Mouse (Mus musculus): ENCODE results near the gene Spsb4. TPM values are rescaled to one million over a fixed set of nuclear protein-coding genes. Genes with fewer than 3 reads are reported as not detected.

The Spsb4 gene
- 1 to 10 TPM; 5.1 to 6.1 TPM for total RNA-seq (2021)

DNA sequence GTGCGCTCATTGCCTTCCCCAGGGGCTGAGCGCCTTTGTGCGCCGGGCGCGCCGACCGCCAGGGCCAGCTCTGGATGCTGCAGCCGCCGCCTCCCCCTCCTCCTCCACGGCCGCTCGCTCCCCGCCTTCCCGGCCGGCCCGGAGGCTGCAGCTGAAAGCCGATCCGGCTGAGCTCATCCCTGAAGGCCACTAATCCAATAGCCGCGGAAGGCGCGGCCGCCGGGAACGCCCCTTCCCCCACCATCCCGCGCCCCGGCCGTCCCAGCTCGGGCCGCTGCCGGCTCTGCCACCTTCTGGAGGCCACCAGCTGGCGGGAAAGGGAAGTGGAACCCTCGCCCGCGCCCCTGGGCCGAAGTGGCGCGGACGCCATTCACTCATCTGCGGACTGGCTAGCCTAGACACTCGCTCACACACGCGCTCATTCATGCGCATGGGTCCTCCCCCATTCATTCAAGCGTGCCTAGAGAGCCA, at the start of gene Spsb4:
Gene Spsb4 (minus strand): TSS at position 167 of the 471 bp plus-strand sequence.
- peak; percentile 48 to 55 for DNase-seq (ENCODE audit: extremely low spot score in 1 of 2, low spot score in 1 of 2)

GRCm38 (mm10) chr9:97067761-97068160, 49.1 kb upstream of the Spsb4 start:
- DNase-seq (ENCODE audit: extremely low spot score in 1 of 2, low spot score in 1 of 2), result no peak

DNA sequence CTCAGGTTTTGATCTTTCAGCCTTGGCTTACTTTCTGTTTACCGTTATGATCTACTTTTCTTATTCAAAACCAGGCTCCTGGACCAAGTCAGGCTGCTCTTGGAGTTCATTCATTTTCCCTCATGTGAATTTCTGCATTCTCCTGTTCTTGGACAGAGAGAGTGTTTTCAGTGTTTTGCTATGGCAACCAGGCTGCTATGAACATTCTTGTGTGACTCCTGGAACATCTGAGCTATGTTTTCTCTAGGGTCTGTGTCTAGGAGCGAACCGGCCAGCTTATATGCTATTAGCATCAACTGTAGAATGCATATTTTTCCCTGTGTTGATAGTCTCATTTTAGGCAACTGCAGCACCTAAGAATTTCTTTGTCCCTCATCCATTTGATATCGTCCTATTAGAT, 47.2 kb upstream of the Spsb4 start:
- DNase-seq (ENCODE audit: extremely low spot score in 1 of 2, low spot score in 1 of 2), result no peak

DNA sequence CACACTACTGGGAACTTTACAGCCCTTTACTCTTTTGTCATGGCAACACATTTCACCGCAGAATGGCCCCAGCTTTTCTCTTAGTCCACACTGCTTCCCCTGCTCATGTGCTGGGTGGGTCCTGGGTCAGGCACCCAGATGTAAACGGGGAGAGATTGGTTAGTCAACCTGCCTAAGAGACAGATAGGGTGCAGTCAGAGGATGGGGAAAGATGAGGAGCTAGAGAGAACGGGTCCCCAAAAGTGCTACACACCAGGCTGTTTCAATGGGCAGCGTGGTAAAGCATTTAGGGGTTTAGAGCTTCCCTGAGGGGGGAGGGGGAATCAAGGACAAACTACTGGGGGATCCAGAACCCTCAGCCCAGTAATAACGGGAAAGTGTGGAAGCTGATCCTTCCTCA, 46.6 kb upstream of the Spsb4 start:
- DNase-seq (ENCODE audit: extremely low spot score in 1 of 2, low spot score in 1 of 2), result no peak

DNA sequence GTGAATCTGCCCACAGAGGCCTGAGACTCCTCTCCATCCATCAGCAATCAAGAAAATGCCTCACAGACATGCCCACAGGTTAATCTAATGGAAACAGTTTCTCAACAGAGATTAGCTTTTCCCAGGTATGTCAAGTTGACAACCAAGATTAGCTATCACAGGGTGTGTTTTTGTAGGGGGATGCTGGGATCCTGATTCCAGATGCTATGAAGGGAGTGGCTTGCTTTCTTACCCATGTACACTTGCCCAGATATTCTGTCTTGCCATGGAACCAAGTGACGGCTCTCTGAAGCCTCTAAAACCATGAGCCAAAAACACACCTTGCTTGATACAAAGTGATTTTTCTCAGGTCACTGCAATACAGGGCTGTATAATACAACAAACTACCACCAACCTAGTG, 45.5 kb upstream of the Spsb4 start:
- no peak for DNase-seq (ENCODE audit: extremely low spot score in 1 of 2, low spot score in 1 of 2)

- DNase-seq (ENCODE audit: extremely low spot score in 1 of 2, low spot score in 1 of 2), result no peak
These were observed 43.1 kb upstream of the Spsb4 start for GRCm38 (mm10) chr9:97061696-97062095.

- DNase-seq (ENCODE audit: extremely low spot score in 1 of 2, low spot score in 1 of 2), result no peak
These were observed 38.1 kb upstream of the Spsb4 start for GRCm38 (mm10) chr9:97056541-97057338.

DNA sequence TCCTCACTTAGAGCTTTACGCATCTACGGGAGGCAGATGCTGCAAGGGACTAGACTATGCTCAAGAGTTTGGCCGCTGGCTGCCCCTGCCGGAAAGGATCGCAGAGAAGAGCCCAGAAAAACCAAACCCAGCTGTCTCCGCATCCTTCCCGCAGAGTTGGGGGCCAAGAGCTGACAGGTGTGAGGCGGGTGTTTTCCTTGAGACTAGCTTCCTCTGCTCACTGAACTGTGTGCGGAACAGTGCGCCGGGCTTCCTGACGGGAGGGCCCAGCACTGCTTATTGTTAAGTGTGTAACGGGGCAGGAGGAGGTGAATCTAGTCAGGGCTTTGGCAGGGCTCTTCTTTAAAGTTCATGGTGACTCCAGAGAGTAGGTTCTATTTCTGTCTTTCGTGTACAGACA, 37.3 kb upstream of the Spsb4 start:
- no peak for DNase-seq (ENCODE audit: extremely low spot score in 1 of 2, low spot score in 1 of 2)

GRCm38 (mm10) chr9:97051176-97051575, 32.5 kb upstream of the Spsb4 start:
- no peak for DNase-seq (ENCODE audit: extremely low spot score in 1 of 2, low spot score in 1 of 2)

DNA sequence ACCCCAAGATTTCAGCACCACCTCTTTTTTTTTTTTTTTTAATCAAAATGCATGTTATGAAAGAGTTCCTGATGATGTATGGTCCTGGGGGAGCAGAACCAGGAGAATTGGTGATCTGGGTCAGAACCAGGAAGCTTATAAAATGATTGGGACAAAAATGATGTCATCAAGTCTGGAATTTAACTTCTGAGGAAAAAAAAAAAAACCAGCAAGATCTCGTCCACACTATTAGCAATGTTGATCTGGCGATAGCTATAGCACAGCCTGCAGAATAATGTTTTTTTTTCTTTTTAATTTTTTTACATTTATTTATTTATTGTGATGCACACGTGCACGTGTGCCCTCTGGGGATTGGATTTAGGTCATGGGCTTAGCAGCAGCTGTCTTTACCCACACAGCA, 27.6 kb upstream of the Spsb4 start:
- DNase-seq (ENCODE audit: extremely low spot score in 1 of 2, low spot score in 1 of 2), result no peak

DNA sequence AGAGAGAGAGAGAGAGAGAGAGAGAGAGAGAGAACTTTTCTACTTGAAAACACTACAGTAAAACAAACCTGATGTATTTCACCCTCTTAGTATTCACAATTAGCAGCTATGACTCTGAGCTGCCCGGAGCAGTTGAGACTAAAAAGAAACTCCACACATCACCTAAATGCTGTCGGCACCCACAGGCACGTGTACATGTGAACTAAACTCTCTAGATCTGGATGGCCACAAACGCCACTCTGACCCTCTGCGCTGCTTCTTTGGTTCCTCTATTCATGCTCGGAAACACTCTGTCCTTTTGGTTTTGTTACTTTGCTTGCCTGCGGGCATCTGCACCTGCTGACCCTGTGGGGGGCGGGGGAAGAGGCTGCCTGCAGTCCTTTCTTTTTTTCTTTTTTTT, 23.0 kb upstream of the Spsb4 start:
- DNase-seq (ENCODE audit: extremely low spot score in 1 of 2, low spot score in 1 of 2), result no peak

DNA sequence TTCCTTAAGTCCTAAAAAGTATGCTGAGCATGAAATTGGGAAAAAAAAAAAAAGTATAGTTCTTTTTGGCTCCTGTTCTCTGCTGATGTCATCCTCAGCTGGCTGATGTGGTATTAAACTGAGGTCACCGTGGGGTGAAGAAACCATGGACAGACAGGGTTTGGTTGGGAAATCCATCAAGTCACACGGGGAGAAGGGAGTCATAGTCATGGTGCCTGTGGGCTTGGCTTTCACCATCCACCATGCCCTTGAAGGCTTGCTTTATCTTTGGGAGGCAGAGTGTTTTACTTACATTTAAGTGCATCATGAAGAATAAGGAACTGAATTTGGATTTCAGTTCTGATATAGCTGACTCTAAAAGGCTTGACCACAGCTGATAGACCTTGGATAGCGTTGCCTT, 19.4 kb upstream of the Spsb4 start:
- no peak for DNase-seq (ENCODE audit: extremely low spot score in 1 of 2, low spot score in 1 of 2)

DNA sequence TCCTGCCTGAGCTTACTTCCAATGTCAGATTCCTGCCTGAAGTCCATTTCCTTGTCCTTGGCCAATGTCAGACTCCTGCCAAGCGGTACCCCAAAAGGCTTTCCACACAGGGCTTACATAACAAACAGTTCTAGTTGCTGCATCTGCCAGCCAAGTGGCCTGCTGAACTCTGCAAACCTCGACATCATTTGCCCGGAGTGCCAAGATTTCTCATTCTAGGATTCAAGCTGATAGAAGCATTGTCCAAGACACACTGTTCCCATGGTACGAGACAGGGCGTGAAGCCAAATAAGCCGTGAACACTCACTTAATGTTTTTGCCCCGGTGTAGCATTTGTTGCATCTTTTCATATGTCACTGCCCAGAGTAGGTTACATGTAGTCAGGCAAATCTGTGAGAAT, 18.0 kb upstream of the Spsb4 start:
- DNase-seq (ENCODE audit: extremely low spot score in 1 of 2, low spot score in 1 of 2), result no peak

GRCm38 (mm10) chr9:97027361-97027760, 8.7 kb upstream of the Spsb4 start:
- no peak for DNase-seq (ENCODE audit: extremely low spot score in 1 of 2, low spot score in 1 of 2)

DNA sequence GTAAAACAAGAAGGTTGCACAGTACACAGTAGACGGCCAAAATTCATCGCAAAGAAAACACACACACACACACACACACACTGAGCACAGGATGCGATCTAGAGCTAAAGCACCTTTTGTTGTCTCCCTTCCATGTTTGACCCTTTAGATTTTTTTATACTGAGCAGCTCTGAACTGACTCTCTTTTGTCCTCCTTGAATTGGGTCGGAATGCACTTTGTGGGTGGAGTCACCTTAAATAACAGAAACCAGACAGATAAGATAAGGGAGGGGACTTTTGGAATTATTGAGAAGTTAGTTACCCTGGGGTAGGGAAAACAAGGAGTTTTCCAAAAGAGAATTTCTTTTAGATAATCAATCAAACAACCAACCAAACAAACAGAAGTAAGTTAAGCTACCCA, 7.4 kb upstream of the Spsb4 start:
- no peak for DNase-seq (ENCODE audit: extremely low spot score in 1 of 2, low spot score in 1 of 2)

- no peak for DNase-seq (ENCODE audit: extremely low spot score in 1 of 2, low spot score in 1 of 2)
These were observed 5.8 kb upstream of the Spsb4 start for GRCm38 (mm10) chr9:97024451-97024850.

GRCm38 (mm10) chr9:97022948-97023347, 4.3 kb upstream of the Spsb4 start:
- DNase-seq (ENCODE audit: extremely low spot score in 1 of 2, low spot score in 1 of 2), result no peak

GRCm38 (mm10) chr9:97022371-97022770, 3.7 kb upstream of the Spsb4 start:
- DNase-seq (ENCODE audit: extremely low spot score in 1 of 2, low spot score in 1 of 2), result no peak

DNA sequence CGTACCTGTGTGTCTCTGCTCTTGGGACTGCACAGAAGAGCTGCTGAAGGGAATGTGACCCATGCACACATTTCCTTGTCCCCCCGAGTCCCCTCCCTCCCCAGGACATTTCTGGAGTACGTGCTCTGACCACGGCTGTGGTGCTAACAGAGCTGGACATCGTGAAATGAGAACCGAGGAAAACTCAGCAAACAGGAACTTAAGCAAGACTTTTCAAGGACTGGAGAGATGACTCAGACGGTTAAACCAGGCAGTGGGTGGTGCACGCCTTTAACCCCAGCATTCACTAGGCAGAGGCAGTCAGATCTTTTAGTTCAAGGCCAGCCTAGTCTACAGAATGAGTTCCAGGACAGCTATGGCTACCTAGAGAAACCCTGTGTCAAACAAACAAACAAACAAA, 1.5 kb upstream of the Spsb4 start:
- no peak for DNase-seq (ENCODE audit: extremely low spot score in 1 of 2, low spot score in 1 of 2)

DNA sequence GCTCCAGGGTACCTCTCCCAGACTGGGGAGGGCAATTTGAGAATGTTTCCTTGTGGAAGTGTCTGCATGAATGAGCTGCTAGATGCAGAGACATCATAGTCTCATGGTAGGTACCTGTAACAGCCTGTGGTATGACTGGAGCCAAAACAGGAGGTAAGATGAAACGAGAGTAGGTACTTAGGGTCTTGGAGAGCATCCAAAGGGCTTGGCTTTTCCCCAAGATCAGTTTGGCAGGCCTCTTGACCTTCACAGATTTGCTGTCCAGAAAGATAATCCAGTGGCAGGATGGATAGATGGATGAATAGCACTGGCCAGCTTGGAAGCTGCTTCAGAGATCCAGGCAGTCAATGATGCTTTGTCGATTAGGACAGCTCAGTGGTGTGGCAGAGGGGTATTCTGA, 1.0 kb upstream of the Spsb4 start:
- no peak for DNase-seq (ENCODE audit: extremely low spot score in 1 of 2, low spot score in 1 of 2)

- DNase-seq (ENCODE audit: extremely low spot score in 1 of 2, low spot score in 1 of 2), result no peak
These were observed 588 bp upstream of the Spsb4 start for GRCm38 (mm10) chr9:97019231-97019630.

DNA sequence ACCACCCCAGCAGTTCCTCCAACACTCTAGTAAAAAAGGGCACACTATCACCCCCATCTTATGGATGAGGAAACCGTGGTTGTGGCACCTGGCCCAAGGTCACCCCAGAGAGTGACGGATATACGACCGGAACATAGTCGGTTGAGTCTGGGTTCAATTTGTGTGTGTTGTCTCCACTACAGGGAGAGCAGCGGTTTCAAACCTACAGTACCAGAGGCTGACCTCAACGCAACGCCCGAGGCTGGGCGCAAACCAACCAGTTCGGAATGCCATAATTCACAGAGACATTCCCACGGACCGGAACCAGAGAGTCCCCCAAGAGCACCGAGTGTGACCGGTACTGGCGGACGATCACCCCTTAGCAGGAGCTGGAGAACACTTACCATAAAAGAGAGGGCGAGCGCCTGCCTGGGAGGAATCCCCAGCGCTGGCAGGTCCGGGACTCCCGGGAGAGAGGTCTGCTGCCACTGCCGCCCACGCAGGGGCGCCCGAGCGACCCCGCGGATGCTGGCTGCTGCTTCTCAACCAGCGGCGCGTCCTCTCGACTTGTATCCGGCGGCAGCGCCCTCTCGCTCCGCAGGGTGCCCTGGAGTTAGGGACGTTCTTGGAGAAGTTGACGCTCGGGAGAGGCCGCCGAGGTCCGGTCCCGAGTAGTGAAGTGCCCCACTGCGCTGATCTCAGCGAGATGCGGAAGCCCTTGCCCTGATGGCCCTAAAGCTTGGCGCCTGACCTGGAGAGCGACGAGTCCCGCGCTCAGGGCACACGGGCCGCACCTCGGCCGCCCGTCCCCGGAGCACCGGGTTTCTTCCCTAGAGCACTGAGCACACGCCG, 617 bp downstream of the Spsb4 start:
- DNase-seq (ENCODE audit: extremely low spot score in 1 of 2, low spot score in 1 of 2), result peak; percentile 32 to 46
